9 mouse cellular contexts compared by ENCODE assay signal in the genomic region with DNA sequence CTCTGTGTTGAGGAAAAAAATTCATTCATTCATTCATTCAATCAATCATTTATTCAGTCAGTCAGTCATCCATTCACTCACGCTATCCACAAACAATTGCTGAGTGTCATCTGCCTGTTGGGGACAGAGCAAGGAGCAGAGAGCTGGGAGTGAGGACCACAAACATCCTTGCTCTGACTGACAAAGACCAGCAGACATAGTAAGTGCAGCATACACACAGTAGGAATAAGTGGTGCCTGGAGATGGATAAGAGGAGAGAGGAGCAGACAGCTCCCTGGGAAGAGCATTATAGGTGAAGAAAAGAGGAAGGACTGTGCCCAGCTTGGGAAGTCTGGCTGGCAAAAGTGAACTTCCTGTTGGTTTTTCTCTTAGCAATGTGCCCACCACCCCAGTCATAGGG. TPM values are rescaled to one million over a fixed set of nuclear protein-coding genes. Genes with fewer than 3 reads are reported as not detected.
DNase-seq lines count a peak whose midpoint lies in the region; ATAC-seq lines count a peak whose summit lies in the region.
"Had no signal": no experiment of that assay in that cellular context is flagged by ENCODE, and none has a peak within 500 bp of the region (broad histone marks: within the 10 kb centered on the region; RNA-seq: fewer than 3 reads in every experiment).

No protein-coding gene starts in this region.

- no peaks in the 10 kb centered on the region for H3K9me3 ChIP-seq in heart, embryonic 16.5 days (replicated peaks; ENCODE audit: control insufficient read depth, low read length)
- H3K9me3 ChIP-seq in midbrain, embryonic 12.5 days, result no peaks in the 10 kb centered on the region
- no peaks in the 10 kb centered on the region for H3K9me3 ChIP-seq in midbrain, embryonic 11.5 days (ENCODE audit: control insufficient read depth, low read length)

- no peak overlapping the region for H3K9ac ChIP-seq in heart, embryonic 16.5 days (ENCODE audit: low read length)
- H3K9ac ChIP-seq in midbrain, embryonic 12.5 days (replicated peaks), result no peak overlapping the region
- no peak overlapping the region for H3K9ac ChIP-seq in midbrain, embryonic 11.5 days (ENCODE audit: low read length)

- H3K36me3 ChIP-seq in heart, embryonic 16.5 days (ENCODE audit: control insufficient read depth, insufficient read depth), result no peaks in the 10 kb centered on the region
- no peaks in the 10 kb centered on the region for H3K36me3 ChIP-seq in midbrain, embryonic 12.5 days
- no peaks in the 10 kb centered on the region for H3K36me3 ChIP-seq in midbrain, embryonic 11.5 days (ENCODE audit: control insufficient read depth, insufficient read depth, low read length)

- DNase-seq in heart, postnatal 36 days, result no peak
- DNase-seq in midbrain, embryonic 11.5 days (ENCODE audit: low spot score, missing footprints), result no peak
- no peak for DNase-seq in right cerebral cortex, postnatal 25 days
- no peak for DNase-seq in ovary, adult 18-20 months (ENCODE audit: low spot score)

- H3K4me1 ChIP-seq in heart, embryonic 16.5 days (ENCODE audit: control insufficient read depth, insufficient read depth, low read length), result peaks cover 3% of the 10 kb centered on the region; the same call in 1 of the 2 replicates
- H3K4me1 ChIP-seq in midbrain, embryonic 12.5 days, result peaks cover 4% of the 10 kb centered on the region
- H3K4me1 ChIP-seq in midbrain, embryonic 11.5 days (ENCODE audit: control insufficient read depth, insufficient read depth, low read length), result peaks cover 3% of the 10 kb centered on the region; the same call in 1 of the 2 replicates

- peak overlapping the region; percentile 17; the same call in 1 of the 2 replicates for H3K27ac ChIP-seq in heart, embryonic 16.5 days (ENCODE audit: low read length)
- H3K27ac ChIP-seq in midbrain, embryonic 12.5 days (replicated peaks), result no peak overlapping the region
- H3K27ac ChIP-seq in midbrain, embryonic 11.5 days (ENCODE audit: low read depth, low read length), result no peak overlapping the region
- H3K27ac ChIP-seq: hindbrain, postnatal 0 days had no signal

- peak overlapping the region; percentile 43; the same call in 1 of the 2 replicates for H3K4me2 ChIP-seq in heart, embryonic 16.5 days (ENCODE audit: low read depth, low read length)
- H3K4me2 ChIP-seq in midbrain, embryonic 12.5 days (replicated peaks), result peak overlapping the region; percentile 29; the same call in 1 of the 2 replicates
- no peak overlapping the region for H3K4me2 ChIP-seq in midbrain, embryonic 11.5 days

- H3K4me3 ChIP-seq in heart, embryonic 16.5 days (ENCODE audit: low read length), result no peak overlapping the region
- no peak overlapping the region for H3K4me3 ChIP-seq in midbrain, embryonic 12.5 days
- no peak overlapping the region for H3K4me3 ChIP-seq in midbrain, embryonic 11.5 days (ENCODE audit: low read depth, low read length)

- ATAC-seq in heart, embryonic 16.5 days (replicated peaks; ENCODE audit: extremely low read depth, insufficient read depth, low FRiP score), result no peak
- ATAC-seq in midbrain, embryonic 12.5 days (ENCODE audit: low FRiP score, low read depth), result no peak
- no peak for ATAC-seq in midbrain, embryonic 11.5 days (ENCODE audit: low FRiP score)
- peak; percentile 59 for ATAC-seq in granulocyte monocyte progenitor cell, adult 5-6 weeks (replicated peaks; ENCODE audit: poor library complexity, severe bottlenecking)
- ATAC-seq in megakaryocyte, adult 5-6 weeks (ENCODE audit: poor library complexity, severe bottlenecking), result peak; percentile 22

- WGBS in heart, embryonic 16.5 days, result 88% methylated on average over 1 of the region's 1 CpGs
- 72% methylated on average over 1 of the region's 1 CpGs for WGBS in midbrain, embryonic 12.5 days
- 68% methylated on average over 1 of the region's 1 CpGs for WGBS in midbrain, embryonic 11.5 days

- H3K27me3 ChIP-seq in heart, embryonic 16.5 days (ENCODE audit: control insufficient read depth, insufficient read depth, low read length), result no peaks in the 10 kb centered on the region
- H3K27me3 ChIP-seq in midbrain, embryonic 12.5 days, result peaks cover 8% of the 10 kb centered on the region; the same call in 1 of the 2 replicates
- no peaks in the 10 kb centered on the region for H3K27me3 ChIP-seq in midbrain, embryonic 11.5 days (ENCODE audit: control insufficient read depth, insufficient read depth, low read length)

- intact Hi-C loops in heart, postnatal 36 days (cut with DNase I), result loop anchor here (2.0 kb wide), 1 partner anchor 20 kb away; a partner anchor contains a TSS

RNA-seq across cellular contexts. Expression of a gene that starts 21.0 kb away (rescaled TPM):
- 7.9 and 8.2 TPM in 2 replicates for polyA plus RNA-seq in heart, embryonic 16.5 days (2015; fragmentation: Nextera tagmentation; extraction: Ambion mirVana)
- total RNA-seq in heart, postnatal 36 days (2021), result 100 to 1,000 TPM; 239 to 306 TPM
- 3.4 and 3.9 TPM in 2 replicates for polyA plus RNA-seq in midbrain, embryonic 12.5 days (2016; fragmentation: Nextera tagmentation; extraction: Ambion mirVana)
- 7.3 and 8.6 TPM in 2 replicates for polyA plus RNA-seq in midbrain, embryonic 11.5 days (2014; fragmentation: Nextera tagmentation; extraction: Ambion mirVana)
- 0.49 TPM in 1 of 2 replicates, not detected in the other for total RNA-seq in granulocyte monocyte progenitor cell, adult 5-6 weeks (2014; fragmentation: Nextera tagmentation)
- under 0.01 and 0.15 TPM in 2 replicates for total RNA-seq in granulocyte monocyte progenitor cell, adult 5-6 weeks (2017)
- total RNA-seq in megakaryocyte, adult 5-6 weeks (2015), result 0.91 and 1.3 TPM in 2 replicates
- total RNA-seq in megakaryocyte, adult 5-6 weeks (2017), result 0.07 and 0.33 TPM in 2 replicates

Comparison
In these comparisons a context has a peak if more than half of its experiments do, and no peak if none do; other contexts are left out.
1. ATAC-seq: peak in granulocyte monocyte progenitor cell, adult 5-6 weeks (single experiment) and megakaryocyte, adult 5-6 weeks (single experiment); none in heart, embryonic 16.5 days (single experiment), midbrain, embryonic 12.5 days (single experiment) and midbrain, embryonic 11.5 days (single experiment).
2. RNA of a gene that starts 21.0 kb away (total RNA-seq): 239 to 306 TPM in heart, postnatal 36 days; 0.07 to 1.3 TPM in megakaryocyte, adult 5-6 weeks and under 0.01 to 0.49 TPM in granulocyte monocyte progenitor cell, adult 5-6 weeks; every median in the first group is over 100 times any median in the second.